Mouse (Mus musculus): ENCODE measurements at regions not wholly inside any gene's neighbourhood (a gene's known extent, or its start where the extent isn't known, plus 50 kb on each side); places are given as distances from the start of the nearest gene placed in this dataset.

- no peaks in the 10 kb centered on the region for H3K4me1 ChIP-seq (ENCODE audit: control insufficient read depth, low read depth, low read length)
- WGBS (ENCODE audit: insufficient replicate concordance), result 61% methylated on average over 4 of the region's 4 CpGs
- no peak overlapping the region for H3K4me3 ChIP-seq (ENCODE audit: low read depth, low read length)
- no peaks in the 10 kb centered on the region for H3K27me3 ChIP-seq (ENCODE audit: control insufficient read depth, insufficient read depth, low read depth, low read length)
- no peaks in the 10 kb centered on the region for H3K9me3 ChIP-seq (replicated peaks; ENCODE audit: control insufficient read depth, low read length)
- no peak overlapping the region for H3K4me2 ChIP-seq (ENCODE audit: low read depth, low read length)
- H3K9ac ChIP-seq (ENCODE audit: low read depth, low read length), result no peak overlapping the region
- H3K27ac ChIP-seq (ENCODE audit: low read length), result no peak overlapping the region
- no peaks in the 10 kb centered on the region for H3K36me3 ChIP-seq (ENCODE audit: control insufficient read depth, insufficient read depth)
- no peak for ATAC-seq (ENCODE audit: low read depth)
Measured at GRCm38 (mm10) chr14:98650520-98650919, 343.6 kb downstream of the Rpl36a-ps1 start.

GRCm38 (mm10) chr14:98647614-98648013 lies 346.5 kb downstream of the Rpl36a-ps1 start:
- ATAC-seq (ENCODE audit: low read depth), result no peak
- Histone ChIP-seq H3K4me2 (ENCODE audit: low read depth, low read length) (no peak overlapping the region), H3K9ac (ENCODE audit: low read depth, low read length) (no peak overlapping the region), H3K9me3 (replicated peaks; ENCODE audit: control insufficient read depth, low read length) (no peaks in the 10 kb centered on the region), H3K36me3 (ENCODE audit: control insufficient read depth, insufficient read depth) (no peaks in the 10 kb centered on the region), H3K4me3 (ENCODE audit: low read depth, low read length) (no peak overlapping the region), H3K27me3 (ENCODE audit: control insufficient read depth, insufficient read depth, low read depth, low read length) (no peaks in the 10 kb centered on the region), H3K27ac (ENCODE audit: low read length) (no peak overlapping the region), H3K4me1 (ENCODE audit: control insufficient read depth, low read depth, low read length) (no peaks in the 10 kb centered on the region)
- WGBS (ENCODE audit: insufficient replicate concordance), result 51% methylated on average over 4 of the region's 4 CpGs

- H3K4me2 ChIP-seq (ENCODE audit: low read depth, low read length), result no peak overlapping the region
- no peaks in the 10 kb centered on the region for H3K9me3 ChIP-seq (replicated peaks; ENCODE audit: control insufficient read depth, low read length)
- whole genome bisulfite sequencing (ENCODE audit: insufficient replicate concordance), result 63% methylated on average over 1 of the region's 1 CpGs
- no peak overlapping the region for H3K9ac ChIP-seq (ENCODE audit: low read depth, low read length)
- H3K27me3 ChIP-seq (ENCODE audit: control insufficient read depth, insufficient read depth, low read depth, low read length), result no peaks in the 10 kb centered on the region
- ATAC-seq (ENCODE audit: low read depth), result no peak
- no peaks in the 10 kb centered on the region for H3K36me3 ChIP-seq (ENCODE audit: control insufficient read depth, insufficient read depth)
- H3K4me1 ChIP-seq (ENCODE audit: control insufficient read depth, low read depth, low read length), result no peaks in the 10 kb centered on the region
- no peak overlapping the region for H3K27ac ChIP-seq (ENCODE audit: low read length)
- no peak overlapping the region for H3K4me3 ChIP-seq (ENCODE audit: low read depth, low read length)
Measured at GRCm38 (mm10) chr14:98643756-98644155, 350.4 kb downstream of the Rpl36a-ps1 start.

GRCm38 (mm10) chr14:98642661-98643331 lies 351.3 kb downstream of the Rpl36a-ps1 start:
- Histone ChIP-seq H3K4me2 (ENCODE audit: low read depth, low read length) (no peak overlapping the region), H3K9me3 (replicated peaks; ENCODE audit: control insufficient read depth, low read length) (no peaks in the 10 kb centered on the region), H3K27ac (ENCODE audit: low read length) (no peak overlapping the region), H3K4me1 (ENCODE audit: control insufficient read depth, low read depth, low read length) (no peaks in the 10 kb centered on the region), H3K27me3 (ENCODE audit: control insufficient read depth, insufficient read depth, low read depth, low read length) (no peaks in the 10 kb centered on the region), H3K4me3 (ENCODE audit: low read depth, low read length) (no peak overlapping the region), H3K9ac (ENCODE audit: low read depth, low read length) (no peak overlapping the region), H3K36me3 (ENCODE audit: control insufficient read depth, insufficient read depth) (no peaks in the 10 kb centered on the region)
- no peak for ATAC-seq (ENCODE audit: low read depth)
- 57% methylated on average over 4 of the region's 4 CpGs for WGBS (ENCODE audit: insufficient replicate concordance)

GRCm38 (mm10) chr14:98629026-98629425 lies 365.1 kb downstream of the Rpl36a-ps1 start:
- no peaks in the 10 kb centered on the region for H3K9me3 ChIP-seq (replicated peaks; ENCODE audit: control insufficient read depth, low read length)
- 48% methylated on average over 4 of the region's 4 CpGs for WGBS (ENCODE audit: insufficient replicate concordance)
- H3K4me3 ChIP-seq (ENCODE audit: low read depth, low read length), result no peak overlapping the region
- no peak for ATAC-seq (ENCODE audit: low read depth)
- H3K9ac ChIP-seq (ENCODE audit: low read depth, low read length), result no peak overlapping the region
- no peak overlapping the region for H3K4me2 ChIP-seq (ENCODE audit: low read depth, low read length)
- H3K27ac ChIP-seq (ENCODE audit: low read length), result no peak overlapping the region
- no peaks in the 10 kb centered on the region for H3K4me1 ChIP-seq (ENCODE audit: control insufficient read depth, low read depth, low read length)
- no peaks in the 10 kb centered on the region for H3K36me3 ChIP-seq (ENCODE audit: control insufficient read depth, insufficient read depth)
- no peaks in the 10 kb centered on the region for H3K27me3 ChIP-seq (ENCODE audit: control insufficient read depth, insufficient read depth, low read depth, low read length)

- ATAC-seq (ENCODE audit: low read depth), result no peak
- 39% methylated on average over 7 of the region's 7 CpGs for WGBS (ENCODE audit: insufficient replicate concordance)
- no peaks in the 10 kb centered on the region for H3K9me3 ChIP-seq (replicated peaks; ENCODE audit: control insufficient read depth, low read length)
- H3K27me3 ChIP-seq (ENCODE audit: control insufficient read depth, insufficient read depth, low read depth, low read length), result no peaks in the 10 kb centered on the region
- H3K27ac ChIP-seq (ENCODE audit: low read length), result no peak overlapping the region
- H3K9ac ChIP-seq (ENCODE audit: low read depth, low read length), result no peak overlapping the region
- no peaks in the 10 kb centered on the region for H3K36me3 ChIP-seq (ENCODE audit: control insufficient read depth, insufficient read depth)
- H3K4me2 ChIP-seq (ENCODE audit: low read depth, low read length), result no peak overlapping the region
- H3K4me3 ChIP-seq (ENCODE audit: low read depth, low read length), result no peak overlapping the region
- H3K4me1 ChIP-seq (ENCODE audit: control insufficient read depth, low read depth, low read length), result no peaks in the 10 kb centered on the region
Measured at GRCm38 (mm10) chr14:98626476-98626875, 367.6 kb downstream of the Rpl36a-ps1 start.

- Histone ChIP-seq H3K4me1 (ENCODE audit: control insufficient read depth, low read depth, low read length) (no peaks in the 10 kb centered on the region), H3K9me3 (replicated peaks; ENCODE audit: control insufficient read depth, low read length) (no peaks in the 10 kb centered on the region), H3K36me3 (ENCODE audit: control insufficient read depth, insufficient read depth) (no peaks in the 10 kb centered on the region), H3K4me3 (ENCODE audit: low read depth, low read length) (no peak overlapping the region), H3K9ac (ENCODE audit: low read depth, low read length) (no peak overlapping the region), H3K4me2 (ENCODE audit: low read depth, low read length) (no peak overlapping the region), H3K27ac (ENCODE audit: low read length) (no peak overlapping the region), H3K27me3 (ENCODE audit: control insufficient read depth, insufficient read depth, low read depth, low read length) (no peaks in the 10 kb centered on the region)
- ATAC-seq (ENCODE audit: low read depth), result no peak
- 47% methylated on average over 4 of the region's 4 CpGs for whole genome bisulfite sequencing (ENCODE audit: insufficient replicate concordance)
Measured at GRCm38 (mm10) chr14:98625867-98626266, 368.3 kb downstream of the Rpl36a-ps1 start.

GRCm38 (mm10) chr14:98605772-98606171 lies 388.3 kb downstream of the Rpl36a-ps1 start:
- H3K27me3 ChIP-seq (ENCODE audit: control insufficient read depth, insufficient read depth, low read depth, low read length), result no peaks in the 10 kb centered on the region
- WGBS (ENCODE audit: insufficient replicate concordance), result 12% methylated on average over 2 of the region's 2 CpGs
- no peak overlapping the region for H3K4me3 ChIP-seq (ENCODE audit: low read depth, low read length)
- no peak overlapping the region for H3K9ac ChIP-seq (ENCODE audit: low read depth, low read length)
- H3K4me1 ChIP-seq (ENCODE audit: control insufficient read depth, low read depth, low read length), result no peaks in the 10 kb centered on the region
- ATAC-seq (ENCODE audit: low read depth), result no peak
- no peaks in the 10 kb centered on the region for H3K9me3 ChIP-seq (replicated peaks; ENCODE audit: control insufficient read depth, low read length)
- no peak overlapping the region for H3K27ac ChIP-seq (ENCODE audit: low read length)
- H3K36me3 ChIP-seq (ENCODE audit: control insufficient read depth, insufficient read depth), result no peaks in the 10 kb centered on the region
- no peak overlapping the region for H3K4me2 ChIP-seq (ENCODE audit: low read depth, low read length)

GRCm38 (mm10) chr14:98596252-98596651 lies 397.9 kb downstream of the Rpl36a-ps1 start:
- no peaks in the 10 kb centered on the region for H3K9me3 ChIP-seq (replicated peaks; ENCODE audit: control insufficient read depth, low read length)
- no peak overlapping the region for H3K27ac ChIP-seq (ENCODE audit: low read length)
- H3K4me2 ChIP-seq (ENCODE audit: low read depth, low read length), result no peak overlapping the region
- H3K27me3 ChIP-seq (ENCODE audit: control insufficient read depth, insufficient read depth, low read depth, low read length), result no peaks in the 10 kb centered on the region
- H3K4me3 ChIP-seq (ENCODE audit: low read depth, low read length), result no peak overlapping the region
- H3K9ac ChIP-seq (ENCODE audit: low read depth, low read length), result no peak overlapping the region
- no peaks in the 10 kb centered on the region for H3K4me1 ChIP-seq (ENCODE audit: control insufficient read depth, low read depth, low read length)
- H3K36me3 ChIP-seq (ENCODE audit: control insufficient read depth, insufficient read depth), result no peaks in the 10 kb centered on the region
- WGBS (ENCODE audit: insufficient replicate concordance), result 48% methylated on average over 2 of the region's 2 CpGs
- no peak for ATAC-seq (ENCODE audit: low read depth)
